Mouse (Mus musculus): ENCODE results near the gene Tmem94. TPM values are rescaled to one million over a fixed set of nuclear protein-coding genes. Genes with fewer than 3 reads are reported as not detected.
A peak's percentile ranks its signal among the peaks of the same experiment; 100 is the strongest.

The Tmem94 gene
- polyA plus RNA-seq, 1 experiment from 2014 or later, result 42.1 TPM

- Histone ChIP-seq H3K27me3 (no peaks in the 10 kb centered on the region), H3K4me2 (replicated peaks) (no peak overlapping the region), H3K27ac (no peak overlapping the region), H3K4me1 (peaks cover 23% of the 10 kb centered on the region), H3K36me3 (no peaks in the 10 kb centered on the region), H3K9ac (no peak overlapping the region), H3K9me3 (replicated peaks) (no peaks in the 10 kb centered on the region), H3K4me3 (no peak overlapping the region)
- no peak for ATAC-seq (ENCODE audit: low FRiP score)
- WGBS, result 89% methylated on average over 3 of the region's 3 CpGs
Measured at GRCm38 (mm10) chr11:115768896-115769295, 3.7 kb downstream of the Tmem94 start.

- ATAC-seq (ENCODE audit: low FRiP score), result no peak
- Histone ChIP-seq H3K27ac (no peak overlapping the region), H3K36me3 (no peaks in the 10 kb centered on the region), H3K9me3 (replicated peaks) (no peaks in the 10 kb centered on the region), H3K27me3 (no peaks in the 10 kb centered on the region), H3K4me3 (no peak overlapping the region), H3K9ac (no peak overlapping the region), H3K4me1 (peaks cover 47% of the 10 kb centered on the region), H3K4me2 (replicated peaks) (no peak overlapping the region)
- 81% methylated on average over 4 of the region's 4 CpGs for WGBS
Measured at GRCm38 (mm10) chr11:115774653-115775052, 9.4 kb downstream of the Tmem94 start.

- no peak for ATAC-seq (ENCODE audit: low FRiP score)
- no peak overlapping the region for H3K4me3 ChIP-seq
- no peak overlapping the region for H3K4me2 ChIP-seq (replicated peaks)
- H3K9me3 ChIP-seq (replicated peaks), result no peaks in the 10 kb centered on the region
- peak overlapping the region; percentile 2; the same call in 1 of the 2 replicates for H3K27ac ChIP-seq
- H3K27me3 ChIP-seq, result no peaks in the 10 kb centered on the region
- WGBS, result 39% methylated on average over 18 of the region's 18 CpGs
- no peak overlapping the region for H3K9ac ChIP-seq
- no peaks in the 10 kb centered on the region for H3K36me3 ChIP-seq
- H3K4me1 ChIP-seq, result peaks cover 59% of the 10 kb centered on the region
Measured at GRCm38 (mm10) chr11:115775821-115776665, 10.8 kb downstream of the Tmem94 start.

GRCm38 (mm10) chr11:115776954-115777353 is 11.7 kb downstream of the Tmem94 start:
- H3K9ac ChIP-seq, result no peak overlapping the region
- no peak overlapping the region for H3K27ac ChIP-seq
- H3K9me3 ChIP-seq (replicated peaks), result no peaks in the 10 kb centered on the region
- 48% methylated on average over 9 of the region's 9 CpGs for WGBS
- H3K27me3 ChIP-seq, result no peaks in the 10 kb centered on the region
- H3K4me1 ChIP-seq, result peaks cover 68% of the 10 kb centered on the region
- no peak for ATAC-seq (ENCODE audit: low FRiP score)
- H3K36me3 ChIP-seq, result no peaks in the 10 kb centered on the region
- H3K4me2 ChIP-seq (replicated peaks), result no peak overlapping the region
- no peak overlapping the region for H3K4me3 ChIP-seq

GRCm38 (mm10) chr11:115777487-115778335 is 12.5 kb downstream of the Tmem94 start:
- 80% methylated on average over 17 of the region's 17 CpGs for WGBS
- Histone ChIP-seq H3K4me2 (replicated peaks) (no peak overlapping the region), H3K27me3 (no peaks in the 10 kb centered on the region), H3K27ac (no peak overlapping the region), H3K36me3 (no peaks in the 10 kb centered on the region), H3K4me1 (peaks cover 71% of the 10 kb centered on the region), H3K9me3 (replicated peaks) (no peaks in the 10 kb centered on the region), H3K4me3 (no peak overlapping the region), H3K9ac (no peak overlapping the region)
- no peak for ATAC-seq (ENCODE audit: low FRiP score)

GRCm38 (mm10) chr11:115779038-115779571 is 13.9 kb downstream of the Tmem94 start:
- WGBS, result 10% methylated on average over 9 of the region's 9 CpGs
- peak overlapping the region; percentile 38; the same call in 1 of the 2 replicates for H3K9ac ChIP-seq
- H3K4me1 ChIP-seq, result peaks cover 80% of the 10 kb centered on the region
- no peak overlapping the region for H3K4me3 ChIP-seq
- H3K27ac ChIP-seq, result peak overlapping the region; percentile 83
- no peaks in the 10 kb centered on the region for H3K27me3 ChIP-seq
- no peaks in the 10 kb centered on the region for H3K9me3 ChIP-seq (replicated peaks)
- peak; percentile 78 for ATAC-seq (ENCODE audit: low FRiP score)
- H3K4me2 ChIP-seq (replicated peaks), result peak overlapping the region; percentile 32
- H3K36me3 ChIP-seq, result no peaks in the 10 kb centered on the region

- no peaks in the 10 kb centered on the region for H3K9me3 ChIP-seq (replicated peaks)
- H3K36me3 ChIP-seq, result no peaks in the 10 kb centered on the region
- H3K4me2 ChIP-seq (replicated peaks), result peak overlapping the region; percentile 44
- no peaks in the 10 kb centered on the region for H3K27me3 ChIP-seq
- H3K9ac ChIP-seq, result peak overlapping the region; percentile 49
- ATAC-seq (ENCODE audit: low FRiP score), result peak; percentile 76
- H3K4me1 ChIP-seq, result peaks cover 78% of the 10 kb centered on the region
- peak overlapping the region; percentile 83 for H3K27ac ChIP-seq
- WGBS, result 8% methylated on average over 20 of the region's 20 CpGs
- peak overlapping the region; percentile 9 for H3K4me3 ChIP-seq
Measured at GRCm38 (mm10) chr11:115780141-115781070, 15.2 kb downstream of the Tmem94 start.

GRCm38 (mm10) chr11:115786473-115786872 is 21.2 kb downstream of the Tmem94 start:
- no peak overlapping the region for H3K9ac ChIP-seq
- peaks cover 37% of the 10 kb centered on the region for H3K36me3 ChIP-seq
- no peak overlapping the region for H3K4me3 ChIP-seq
- no peaks in the 10 kb centered on the region for H3K27me3 ChIP-seq
- H3K9me3 ChIP-seq (replicated peaks), result no peaks in the 10 kb centered on the region
- H3K27ac ChIP-seq, result no peak overlapping the region
- 62% methylated on average over 6 of the region's 6 CpGs for WGBS
- H3K4me1 ChIP-seq, result peaks cover 36% of the 10 kb centered on the region
- no peak for ATAC-seq (ENCODE audit: low FRiP score)
- H3K4me2 ChIP-seq (replicated peaks), result no peak overlapping the region

- 95% methylated on average over 7 of the region's 7 CpGs for WGBS
- ATAC-seq (ENCODE audit: low FRiP score), result no peak
Measured at GRCm38 (mm10) chr11:115789787-115790186, 24.6 kb downstream of the Tmem94 start.

GRCm38 (mm10) chr11:115791919-115792318 is 26.7 kb downstream of the Tmem94 start:
- H3K27me3 ChIP-seq, result no peaks in the 10 kb centered on the region
- no peak for ATAC-seq (ENCODE audit: low FRiP score)
- peaks cover 92% of the 10 kb centered on the region for H3K36me3 ChIP-seq
- peaks cover under 1% of the 10 kb centered on the region; the same call in 1 of the 2 replicates for H3K4me1 ChIP-seq
- H3K9ac ChIP-seq, result no peak overlapping the region
- 97% methylated on average over 16 of the region's 16 CpGs for WGBS
- H3K4me3 ChIP-seq, result no peak overlapping the region
- no peak overlapping the region for H3K27ac ChIP-seq
- no peak overlapping the region for H3K4me2 ChIP-seq (replicated peaks)
- no peaks in the 10 kb centered on the region for H3K9me3 ChIP-seq (replicated peaks)

More at GRCm38 (mm10) chr11:115789787-115790186, 24.6 kb downstream of the Tmem94 start:
- Histone ChIP-seq H3K4me3 (no peak overlapping the region), H3K27ac (no peak overlapping the region), H3K4me2 (replicated peaks) (no peak overlapping the region), H3K36me3 (peaks cover 70% of the 10 kb centered on the region), H3K4me1 (peaks cover 18% of the 10 kb centered on the region), H3K27me3 (no peaks in the 10 kb centered on the region), H3K9ac (no peak overlapping the region), H3K9me3 (replicated peaks) (no peaks in the 10 kb centered on the region)

- Histone ChIP-seq H3K4me3 (no peak overlapping the region), H3K9me3 (replicated peaks) (no peaks in the 10 kb centered on the region), H3K9ac (no peak overlapping the region), H3K4me2 (replicated peaks) (no peak overlapping the region), H3K36me3 (peaks cover 96% of the 10 kb centered on the region), H3K27me3 (no peaks in the 10 kb centered on the region), H3K27ac (no peak overlapping the region), H3K4me1 (no peaks in the 10 kb centered on the region)
- ATAC-seq (ENCODE audit: low FRiP score), result no peak
- WGBS, result 89% methylated on average over 14 of the region's 14 CpGs
Measured at GRCm38 (mm10) chr11:115792353-115792752, 27.1 kb downstream of the Tmem94 start.
